Mouse (Mus musculus): ENCODE results near the gene Fgd2. TPM values are rescaled to one million over a fixed set of nuclear protein-coding genes. Genes with fewer than 3 reads are reported as not detected.

The Fgd2 gene
- polyA plus RNA-seq, 1 experiment from 2014 or later = 21.7 TPM

DNA sequence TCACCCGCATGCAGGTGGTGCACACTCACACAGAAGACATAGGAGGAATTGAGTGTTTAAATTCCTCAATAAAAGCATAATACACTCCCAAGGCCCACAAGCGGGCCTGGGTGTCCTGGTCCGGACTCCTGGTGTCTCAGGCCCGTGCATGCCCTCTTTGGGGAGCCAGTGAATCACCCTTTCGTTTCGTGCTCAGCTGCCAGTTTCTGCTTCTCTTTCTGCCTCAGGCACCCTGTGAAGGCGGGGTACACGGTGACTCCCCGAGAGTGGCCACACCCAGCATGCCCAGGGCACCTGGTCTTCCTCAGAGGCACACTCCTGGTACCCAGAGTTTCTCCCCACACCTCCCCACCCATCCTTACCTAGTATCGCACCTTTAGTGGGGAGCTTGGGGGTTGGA, 15.2 kb downstream of the Fgd2 start:
- Histone ChIP-seq H3K9ac (no peak overlapping the region), H3K27me3 (no peaks in the 10 kb centered on the region)
- WGBS = 77% methylated on average over 10 of the region's 10 CpGs

GRCm38 (mm10) chr17:29378056-29378455, 17.3 kb downstream of the Fgd2 start:
- no peak for ATAC-seq (ENCODE audit: borderline replicate concordance, extremely low read depth, low FRiP score, low TSS enrichment)
- no peaks in the 10 kb centered on the region for H3K9me3 ChIP-seq
- H3K9ac ChIP-seq = no peak overlapping the region
- H3K4me3 ChIP-seq = no peak overlapping the region
- no peaks in the 10 kb centered on the region for H3K27me3 ChIP-seq
- H3K4me2 ChIP-seq = no peak overlapping the region
- 57% methylated on average over 8 of the region's 8 CpGs for WGBS
- no peaks in the 10 kb centered on the region for H3K36me3 ChIP-seq
- H3K27ac ChIP-seq = no peak overlapping the region
- H3K4me1 ChIP-seq = no peaks in the 10 kb centered on the region

More for the DNA sequence above, 15.2 kb downstream of the Fgd2 start:
- H3K27ac ChIP-seq = no peak overlapping the region
- peaks cover under 1% of the 10 kb centered on the region; the same call in 1 of the 2 replicates for H3K4me1 ChIP-seq
- H3K4me2 ChIP-seq = no peak overlapping the region
- H3K4me3 ChIP-seq = no peak overlapping the region
- no peak for ATAC-seq (ENCODE audit: borderline replicate concordance, extremely low read depth, low FRiP score, low TSS enrichment)
- no peaks in the 10 kb centered on the region for H3K9me3 ChIP-seq
- no peaks in the 10 kb centered on the region for H3K36me3 ChIP-seq

GRCm38 (mm10) chr17:29380241-29380640, 19.5 kb downstream of the Fgd2 start:
- Histone ChIP-seq H3K27me3 (no peaks in the 10 kb centered on the region), H3K4me1 (no peaks in the 10 kb centered on the region), H3K4me3 (no peak overlapping the region), H3K9ac (no peak overlapping the region), H3K9me3 (no peaks in the 10 kb centered on the region), H3K27ac (no peak overlapping the region), H3K4me2 (no peak overlapping the region), H3K36me3 (no peaks in the 10 kb centered on the region)
- ATAC-seq (ENCODE audit: borderline replicate concordance, extremely low read depth, low FRiP score, low TSS enrichment) = no peak
- WGBS = 70% methylated on average over 4 of the region's 4 CpGs

DNA sequence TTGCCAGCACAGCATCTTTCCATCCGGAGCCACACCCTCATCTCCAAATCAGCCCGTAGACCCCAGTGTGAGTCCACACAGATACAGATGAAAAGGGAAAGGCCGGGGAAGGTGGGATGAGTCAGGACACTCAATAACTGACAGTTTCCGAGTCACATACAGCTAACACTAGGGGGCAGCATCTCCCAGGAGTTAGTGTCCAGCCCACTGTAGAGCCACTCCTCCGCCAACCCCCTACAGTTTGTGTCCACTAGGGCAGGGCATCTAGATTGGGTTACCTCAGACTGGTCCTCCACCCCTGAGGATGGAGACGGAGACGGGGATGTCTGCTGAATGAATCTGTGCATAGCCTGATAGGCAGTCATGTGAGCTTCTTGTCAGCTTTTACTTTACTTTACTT, 20.8 kb downstream of the Fgd2 start:
- ATAC-seq (ENCODE audit: borderline replicate concordance, extremely low read depth, low FRiP score, low TSS enrichment) = peak; percentile 66; the same call in 1 of the 2 replicates

DNA sequence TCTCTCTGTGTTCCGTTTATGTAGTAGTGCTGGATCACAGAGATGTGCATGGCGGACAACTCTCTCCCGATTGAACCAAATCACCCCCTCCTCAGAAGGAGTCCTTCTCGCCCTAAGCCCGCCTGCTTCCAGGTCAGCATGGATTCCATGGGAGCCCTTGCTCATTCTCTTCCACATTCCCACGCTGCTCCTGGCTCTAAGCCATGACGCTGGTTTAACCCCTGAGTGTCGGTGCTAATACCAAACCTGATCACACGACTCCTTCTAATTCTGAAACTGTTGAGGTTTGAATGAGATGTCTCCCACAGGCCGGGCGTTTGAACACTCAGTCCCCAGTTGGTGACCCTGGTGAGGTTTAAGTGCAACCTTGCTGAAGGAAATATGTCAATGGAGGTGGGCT, 21.7 kb downstream of the Fgd2 start:
- Histone ChIP-seq H3K36me3 (no peaks in the 10 kb centered on the region), H3K4me3 (no peak overlapping the region), H3K9me3 (no peaks in the 10 kb centered on the region), H3K4me2 (no peak overlapping the region), H3K9ac (no peak overlapping the region), H3K27ac (no peak overlapping the region), H3K4me1 (no peaks in the 10 kb centered on the region), H3K27me3 (no peaks in the 10 kb centered on the region)
- ATAC-seq (ENCODE audit: borderline replicate concordance, extremely low read depth, low FRiP score, low TSS enrichment) = no peak
- WGBS = 34% methylated on average over 11 of the region's 11 CpGs

More for the DNA sequence above, 20.8 kb downstream of the Fgd2 start:
- Histone ChIP-seq H3K27me3 (no peaks in the 10 kb centered on the region), H3K9me3 (no peaks in the 10 kb centered on the region), H3K9ac (no peak overlapping the region), H3K4me3 (no peak overlapping the region), H3K27ac (no peak overlapping the region), H3K4me2 (no peak overlapping the region), H3K4me1 (no peaks in the 10 kb centered on the region), H3K36me3 (no peaks in the 10 kb centered on the region)
- 19% methylated on average over 7 of the region's 7 CpGs for WGBS

DNA sequence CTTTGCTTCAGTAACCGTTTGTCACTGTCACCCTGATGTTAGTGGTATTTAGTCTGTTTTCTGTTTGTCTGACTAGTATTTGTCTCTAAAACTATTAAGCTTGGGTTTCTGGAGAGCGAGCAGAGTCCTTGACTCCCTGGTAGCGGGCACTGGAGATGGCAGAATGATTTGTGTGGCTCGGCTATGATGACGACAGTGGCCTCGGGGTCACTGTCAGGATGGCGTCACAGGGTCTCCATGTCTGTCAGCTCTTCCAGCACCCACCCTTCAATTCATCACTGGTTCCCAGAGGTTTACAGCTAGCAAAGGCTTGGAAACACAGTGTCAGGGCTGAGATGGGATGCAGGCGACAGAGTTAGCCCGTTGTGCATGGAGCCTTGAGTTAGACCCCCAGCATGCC, 23.2 kb downstream of the Fgd2 start:
- no peak overlapping the region for H3K9ac ChIP-seq
- H3K9me3 ChIP-seq = no peaks in the 10 kb centered on the region
- no peaks in the 10 kb centered on the region for H3K36me3 ChIP-seq
- no peaks in the 10 kb centered on the region for H3K27me3 ChIP-seq
- ATAC-seq (ENCODE audit: borderline replicate concordance, extremely low read depth, low FRiP score, low TSS enrichment) = no peak
- H3K4me1 ChIP-seq = no peaks in the 10 kb centered on the region
- no peak overlapping the region for H3K4me3 ChIP-seq
- 62% methylated on average over 9 of the region's 9 CpGs for WGBS
- H3K4me2 ChIP-seq = no peak overlapping the region
- no peak overlapping the region for H3K27ac ChIP-seq

DNA sequence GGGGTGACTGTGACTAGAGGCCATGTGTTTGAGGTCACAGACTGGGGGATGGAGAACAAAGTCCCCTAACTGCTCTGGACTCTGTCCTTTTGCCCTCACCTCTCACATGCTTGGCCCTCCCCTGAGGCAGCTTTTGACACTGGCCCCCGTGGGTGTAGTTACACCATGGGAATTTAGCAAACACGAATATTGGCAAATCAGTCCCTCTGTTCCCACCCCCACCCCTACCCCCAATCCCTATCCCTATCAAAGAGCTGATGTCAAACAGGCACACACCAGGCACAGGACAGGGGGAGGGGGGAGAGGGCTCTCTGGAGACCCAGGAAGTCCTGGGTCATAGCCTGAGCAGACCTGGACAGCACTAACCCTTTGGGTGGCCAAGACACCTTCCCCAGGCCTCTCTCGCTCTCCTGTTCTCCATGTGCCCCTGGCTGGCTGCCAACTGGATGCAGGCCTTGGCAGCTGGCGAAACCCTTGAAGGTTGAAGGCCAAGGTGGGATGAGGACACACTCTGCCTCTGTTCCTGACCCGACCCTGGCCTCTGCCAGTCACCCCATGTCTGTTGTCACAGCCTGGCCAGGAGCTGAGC, 24.2 kb downstream of the Fgd2 start:
- H3K27ac ChIP-seq = no peak overlapping the region
- WGBS = 38% methylated on average over 5 of the region's 5 CpGs
- H3K27me3 ChIP-seq = no peaks in the 10 kb centered on the region
- H3K9me3 ChIP-seq = no peaks in the 10 kb centered on the region
- ATAC-seq (ENCODE audit: borderline replicate concordance, extremely low read depth, low FRiP score, low TSS enrichment) = peak; percentile 36
- no peak overlapping the region for H3K4me2 ChIP-seq
- no peak overlapping the region for H3K4me3 ChIP-seq
- no peaks in the 10 kb centered on the region for H3K36me3 ChIP-seq
- no peak overlapping the region for H3K9ac ChIP-seq
- no peaks in the 10 kb centered on the region for H3K4me1 ChIP-seq

DNA sequence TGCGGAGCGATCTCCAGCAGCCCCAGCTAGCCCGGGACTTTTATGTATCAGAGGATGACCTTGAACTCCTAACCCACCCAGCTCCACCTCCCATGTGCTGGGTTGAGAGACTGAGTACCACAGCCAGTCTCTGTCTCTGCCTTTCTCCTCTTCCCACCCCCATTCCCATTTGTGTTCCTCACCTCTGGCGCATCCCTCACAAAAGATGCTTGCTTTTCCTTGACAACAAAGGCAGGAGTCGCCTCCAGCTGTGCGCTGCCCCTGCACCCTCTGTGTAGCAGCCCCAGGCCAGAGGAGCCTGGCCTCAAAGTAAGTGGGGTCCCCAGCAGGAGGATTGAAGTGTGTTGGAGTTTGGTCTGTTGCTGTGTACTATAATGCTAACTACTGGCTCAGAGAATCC, 25.0 kb downstream of the Fgd2 start:
- Histone ChIP-seq H3K4me2 (no peak overlapping the region), H3K4me1 (no peaks in the 10 kb centered on the region), H3K4me3 (no peak overlapping the region), H3K36me3 (no peaks in the 10 kb centered on the region), H3K27me3 (no peaks in the 10 kb centered on the region), H3K9me3 (no peaks in the 10 kb centered on the region), H3K27ac (no peak overlapping the region), H3K9ac (no peak overlapping the region)
- no peak for ATAC-seq (ENCODE audit: borderline replicate concordance, extremely low read depth, low FRiP score, low TSS enrichment)
- 58% methylated on average over 6 of the region's 6 CpGs for WGBS

- no peak overlapping the region for H3K9ac ChIP-seq
- H3K9me3 ChIP-seq = no peaks in the 10 kb centered on the region
- H3K4me1 ChIP-seq = peaks cover 12% of the 10 kb centered on the region; the same call in 1 of the 2 replicates
- H3K4me2 ChIP-seq = no peak overlapping the region
- H3K4me3 ChIP-seq = no peak overlapping the region
- no peak overlapping the region for H3K27ac ChIP-seq
- 74% methylated on average over 11 of the region's 11 CpGs for WGBS
- ATAC-seq (ENCODE audit: borderline replicate concordance, extremely low read depth, low FRiP score, low TSS enrichment) = no peak
- H3K36me3 ChIP-seq = no peaks in the 10 kb centered on the region
- H3K27me3 ChIP-seq = no peaks in the 10 kb centered on the region
These were observed 28.3 kb downstream of the Fgd2 start for GRCm38 (mm10) chr17:29388978-29389377.

- no peak for ATAC-seq (ENCODE audit: borderline replicate concordance, extremely low read depth, low FRiP score, low TSS enrichment)
- no peaks in the 10 kb centered on the region for H3K36me3 ChIP-seq
- 49% methylated on average over 8 of the region's 8 CpGs for WGBS
These were observed 30.6 kb downstream of the Fgd2 start for GRCm38 (mm10) chr17:29391280-29391679.

GRCm38 (mm10) chr17:29393335-29394089, 32.8 kb downstream of the Fgd2 start:
- no peaks in the 10 kb centered on the region for H3K27me3 ChIP-seq
- H3K9me3 ChIP-seq = no peaks in the 10 kb centered on the region
- no peak overlapping the region for H3K27ac ChIP-seq
- H3K4me2 ChIP-seq = no peak overlapping the region
- H3K4me1 ChIP-seq = peaks cover 37% of the 10 kb centered on the region
- H3K4me3 ChIP-seq = no peak overlapping the region
- no peak for ATAC-seq (ENCODE audit: borderline replicate concordance, extremely low read depth, low FRiP score, low TSS enrichment)
- WGBS = 54% methylated on average over 14 of the region's 14 CpGs
- no peak overlapping the region for H3K9ac ChIP-seq
- H3K36me3 ChIP-seq = no peaks in the 10 kb centered on the region

More at GRCm38 (mm10) chr17:29391280-29391679, 30.6 kb downstream of the Fgd2 start:
- Histone ChIP-seq H3K4me3 (no peak overlapping the region), H3K4me2 (no peak overlapping the region), H3K27ac (no peak overlapping the region), H3K9ac (no peak overlapping the region), H3K4me1 (peaks cover 17% of the 10 kb centered on the region; the same call in 1 of the 2 replicates), H3K27me3 (no peaks in the 10 kb centered on the region), H3K9me3 (no peaks in the 10 kb centered on the region)

DNA sequence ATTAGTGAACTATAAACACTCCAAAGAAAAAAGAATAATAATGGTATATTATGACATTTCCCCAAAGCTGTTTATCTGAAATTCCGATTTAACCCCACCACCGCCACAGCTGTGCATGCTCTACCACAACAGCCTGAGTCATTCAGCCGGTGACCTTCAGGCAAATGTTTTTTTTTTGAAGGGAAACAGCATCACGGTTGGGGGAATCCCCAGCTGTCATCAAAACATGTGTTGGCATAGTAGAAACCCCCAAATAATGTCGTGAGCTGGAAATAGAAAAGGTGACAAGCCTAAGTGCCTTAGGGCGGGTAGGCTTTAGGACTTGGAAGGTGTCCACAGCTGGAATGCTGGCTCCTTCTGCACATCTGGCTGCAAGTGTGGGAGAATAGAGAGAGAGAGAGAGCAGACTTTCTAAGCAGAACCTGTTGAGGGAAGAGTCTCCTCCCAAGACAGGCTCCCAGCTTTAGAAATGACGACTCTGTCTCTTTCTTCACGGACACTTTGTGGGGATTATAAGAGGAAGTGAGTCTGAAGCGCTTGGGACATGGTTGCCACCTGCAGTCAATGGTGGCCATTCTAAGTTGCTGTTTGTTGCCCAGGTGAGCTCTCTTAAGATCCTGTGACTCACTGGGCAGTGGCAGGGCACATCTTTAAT, 33.5 kb downstream of the Fgd2 start:
- H3K4me1 ChIP-seq = peaks cover 44% of the 10 kb centered on the region
- no peak overlapping the region for H3K27ac ChIP-seq
- ATAC-seq (ENCODE audit: borderline replicate concordance, extremely low read depth, low FRiP score, low TSS enrichment) = no peak
- no peak overlapping the region for H3K4me2 ChIP-seq
- H3K4me3 ChIP-seq = no peak overlapping the region
- 43% methylated on average over 9 of the region's 9 CpGs for WGBS
- no peaks in the 10 kb centered on the region for H3K9me3 ChIP-seq
- H3K36me3 ChIP-seq = no peaks in the 10 kb centered on the region
- no peak overlapping the region for H3K9ac ChIP-seq
- no peaks in the 10 kb centered on the region for H3K27me3 ChIP-seq
